Mouse (Mus musculus) urinary bladder, adult 18-20 months (tissue): ENCODE measurements at regions not wholly inside any gene's neighbourhood (a gene's known extent, or its start where the extent isn't known, plus 50 kb on each side); places are given as distances from the start of the nearest gene placed in this dataset.
A peak's percentile ranks its signal among the peaks of the same experiment; 100 is the strongest.

ENCODE experiments used
- DNase-seq, 2 experiments: peaks; one replicate each; pipeline ENCODE4 v3.0.0; 2022; ENCODE audit warnings: low spot score in 2 of 2, mixed read lengths in 2 of 2

- DNase-seq: no peak
Observed at GRCm38 (mm10) chr4:106112981-106113380, 203.0 kb upstream of the Usp24 start.

GRCm38 (mm10) chr4:106113747-106114146 is 202.3 kb upstream of the Usp24 start:
- no peak for DNase-seq

GRCm38 (mm10) chr4:106116611-106117010 is 199.4 kb upstream of the Usp24 start:
- no peak for DNase-seq

GRCm38 (mm10) chr4:106121306-106121705 is 194.7 kb upstream of the Usp24 start:
- DNase-seq: no peak

GRCm38 (mm10) chr4:106123038-106123654 is 192.9 kb upstream of the Usp24 start:
- peak; percentile 45 to 78 for DNase-seq

- DNase-seq: no peak
Observed at GRCm38 (mm10) chr4:106127199-106127598, 188.8 kb upstream of the Usp24 start.

- no peak for DNase-seq
Observed at GRCm38 (mm10) chr4:106127641-106128040, 188.4 kb upstream of the Usp24 start.

- DNase-seq: no peak
Observed at GRCm38 (mm10) chr4:106129327-106129726, 186.7 kb upstream of the Usp24 start.

GRCm38 (mm10) chr4:106129803-106130202 is 186.2 kb upstream of the Usp24 start:
- DNase-seq: no peak

GRCm38 (mm10) chr4:106133746-106134730 is 182.0 kb upstream of the Usp24 start:
- DNase-seq: no peak

- no peak for DNase-seq
Observed at GRCm38 (mm10) chr4:106142741-106143140, 173.3 kb upstream of the Usp24 start.

- DNase-seq: no peak
Observed at GRCm38 (mm10) chr4:106144351-106145116, 171.5 kb upstream of the Usp24 start.

GRCm38 (mm10) chr4:106146919-106147460 is 169.0 kb upstream of the Usp24 start:
- DNase-seq: no peak

- no peak for DNase-seq
Observed at GRCm38 (mm10) chr4:106148866-106149265, 167.1 kb upstream of the Usp24 start.

- no peak for DNase-seq
Observed at GRCm38 (mm10) chr4:106149471-106150048, 166.5 kb upstream of the Usp24 start.

- no peak for DNase-seq
Observed at GRCm38 (mm10) chr4:106150775-106151174, 165.2 kb upstream of the Usp24 start.

- DNase-seq: no peak
Observed at GRCm38 (mm10) chr4:106157451-106158179, 158.4 kb upstream of the Usp24 start.

GRCm38 (mm10) chr4:106161592-106161991 is 154.4 kb upstream of the Usp24 start:
- no peak for DNase-seq

GRCm38 (mm10) chr4:106162551-106162950 is 153.5 kb upstream of the Usp24 start:
- DNase-seq: peak in 1 of 2 experiments; percentile 34

- no peak for DNase-seq
Observed at GRCm38 (mm10) chr4:106163220-106163619, 152.8 kb upstream of the Usp24 start.

GRCm38 (mm10) chr4:106167716-106168115 is 148.3 kb upstream of the Usp24 start:
- DNase-seq: no peak
